Mouse (Mus musculus) colon, adult 2 months (tissue): ENCODE measurements around the gene Ddx1. TPM values are rescaled to one million over a fixed set of nuclear protein-coding genes. Genes with fewer than 3 reads are reported as not detected.

Experiments used
- polyA plus RNA-seq: library from polyadenylated mRNA; depleted of rRNA; stranded (reverse); fragments of >200 nt; gene quantifications from 2 replicates; pipeline ENCODE4 v1.2.3, GENCODE M21; 2012; rRNA removed

Ddx1 gene
- 2.5 and 4.0 TPM in 2 replicates for polyA plus RNA-seq

DNA sequence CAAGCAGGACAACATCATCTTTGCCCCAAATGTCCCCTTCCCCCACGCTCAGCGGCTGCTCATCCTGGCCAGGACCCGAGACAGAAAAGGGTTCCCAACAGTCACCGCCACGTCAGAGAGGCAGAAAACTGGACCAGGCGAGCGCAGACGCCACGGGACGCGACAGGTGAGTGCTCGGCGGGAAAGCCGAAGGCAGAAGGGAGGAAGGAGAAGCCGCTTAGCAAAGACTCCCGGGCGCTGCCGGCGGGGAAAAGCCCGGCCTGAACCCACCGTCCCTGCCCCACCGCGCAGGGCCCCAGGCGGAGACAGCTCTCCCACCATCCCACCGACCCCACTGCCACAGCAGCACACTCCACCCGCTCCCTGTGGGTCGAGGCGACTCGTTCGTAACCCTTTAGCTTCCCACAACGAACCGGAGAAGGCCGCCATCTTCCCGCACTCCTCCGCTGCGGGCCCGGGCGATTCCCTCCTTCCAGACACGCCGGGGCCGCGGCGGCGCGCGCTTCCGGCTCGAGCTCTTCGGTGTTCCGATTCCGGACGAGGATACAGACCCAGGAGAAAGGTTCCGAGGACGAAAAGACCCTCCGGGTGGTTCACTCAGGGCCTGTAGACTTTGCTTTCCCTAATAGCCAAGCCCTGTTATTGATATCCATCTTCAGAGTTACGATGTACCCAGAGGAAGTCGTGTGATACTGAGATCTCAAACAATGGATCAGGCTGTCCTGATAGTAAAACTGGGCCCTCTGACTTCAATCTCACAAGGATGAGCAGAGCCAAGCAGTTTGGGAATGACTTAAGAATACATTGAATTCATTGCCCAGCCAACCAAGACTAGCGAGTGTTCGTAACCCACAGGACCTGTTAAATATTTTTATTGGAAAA lies at the start of gene Ddx1:
Gene Ddx1, minus strand, starts transcription at position 523 of the 882 bp plus-strand sequence.

DNA sequence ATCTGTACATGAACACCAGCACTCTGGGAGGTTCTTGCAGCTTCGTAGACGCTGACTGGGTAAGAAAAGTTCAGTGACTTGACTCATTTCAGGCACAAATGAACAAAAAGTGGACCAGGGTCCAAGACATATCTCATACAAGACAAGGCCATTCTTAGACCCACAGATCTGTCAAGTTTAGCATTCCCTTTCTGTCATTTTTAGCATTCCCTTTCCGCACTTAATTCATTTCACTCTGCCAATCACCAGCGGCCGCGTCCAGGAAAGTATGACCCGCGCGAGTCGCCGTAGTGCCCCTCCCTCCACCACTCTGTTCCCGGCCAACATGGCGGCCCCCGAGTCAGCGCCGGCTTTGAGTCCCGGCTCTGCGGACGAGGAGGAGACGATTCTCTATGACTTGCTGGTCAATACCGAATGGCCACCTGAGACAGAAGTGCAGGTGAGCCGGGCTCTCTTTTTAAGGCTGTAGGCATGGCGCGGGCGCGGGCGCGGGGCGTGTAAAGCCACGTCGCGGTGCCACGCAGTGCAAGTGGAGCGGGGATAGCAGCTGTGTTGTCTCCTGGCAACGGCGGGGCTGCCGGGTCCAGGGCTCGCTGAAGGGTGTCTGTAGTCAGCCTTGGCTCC lies 19.9 kb upstream of the Ddx1 start, which contains the start of gene Nbas:
Gene Nbas, plus strand, starts transcription at position 308 of the 624 bp plus-strand sequence.

Other genes starting within 250 kb of the Ddx1 start
- 14.5 and 15.2 TPM in 2 replicates for gene Nbas, start 19.9 kb upstream of the Ddx1 start, polyA plus RNA-seq